Mouse (Mus musculus): ENCODE data around the gene Adar. TPM values are rescaled to one million over a fixed set of nuclear protein-coding genes. Genes with fewer than 3 reads are reported as not detected.
A peak's percentile ranks its signal among the peaks of the same experiment; 100 is the strongest.

Gene Adar
- polyA plus RNA-seq, 1 experiment: 48.3 TPM

- 74% methylated on average over 6 of the region's 6 CpGs for WGBS
- H3K4me3 ChIP-seq (replicated peaks; ENCODE audit: control insufficient read depth, low read depth, low read length): no peak overlapping the region
- H3K27ac ChIP-seq (ENCODE audit: control insufficient read depth, insufficient read depth, low read depth, low read length, poor library complexity): no peak overlapping the region
- H3K4me1 ChIP-seq (ENCODE audit: control insufficient read depth, insufficient read depth, low read length): no peaks in the 10 kb centered on the region
- TF ChIP-seq CTCF (IDR thresholded peaks at IDR 0.05; ENCODE audit: control insufficient read depth, insufficient read depth, low read length) (no peak), POLR2A (IDR thresholded peaks at IDR 0.05; ENCODE audit: borderline replicate concordance, control insufficient read depth, low read depth, low read length) (no peak)
Observed at GRCm38 (mm10) chr3:89755283-89755682, 40.5 kb downstream of the Adar start.

- TF ChIP-seq CTCF (IDR thresholded peaks at IDR 0.05; ENCODE audit: control insufficient read depth, insufficient read depth, low read length) (no peak), POLR2A (IDR thresholded peaks at IDR 0.05; ENCODE audit: borderline replicate concordance, control insufficient read depth, low read depth, low read length) (no peak)
- Histone ChIP-seq H3K4me1 (ENCODE audit: control insufficient read depth, insufficient read depth, low read length) (no peaks in the 10 kb centered on the region), H3K4me3 (replicated peaks; ENCODE audit: control insufficient read depth, low read depth, low read length) (no peak overlapping the region), H3K27ac (ENCODE audit: control insufficient read depth, insufficient read depth, low read depth, low read length, poor library complexity) (no peak overlapping the region)
- 64% methylated on average over 2 of the region's 2 CpGs for WGBS
Observed at GRCm38 (mm10) chr3:89757851-89758250, 43.0 kb downstream of the Adar start.

DNA sequence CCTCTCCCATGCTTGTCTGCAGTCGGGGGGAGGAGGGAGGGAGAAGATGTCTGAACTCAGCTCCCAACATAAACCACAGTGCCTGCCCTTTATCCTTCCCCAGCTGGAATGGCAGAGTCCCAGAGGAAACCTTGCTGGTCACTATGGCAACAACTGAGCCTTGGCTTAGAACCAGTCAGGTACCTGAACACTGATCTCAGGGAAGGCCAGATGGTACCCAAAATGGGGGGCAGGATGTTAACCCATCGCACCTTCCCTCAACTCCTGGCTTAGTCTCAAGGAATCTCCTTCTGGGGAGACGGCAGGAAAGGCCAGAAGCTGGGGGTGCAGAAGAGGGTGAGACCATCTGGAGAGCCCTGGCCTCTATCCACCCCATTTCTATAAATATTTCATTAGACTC lies 45.0 kb downstream of the Adar start:
- Histone ChIP-seq H3K27ac (ENCODE audit: control insufficient read depth, insufficient read depth, low read depth, low read length, poor library complexity) (no peak overlapping the region), H3K4me1 (ENCODE audit: control insufficient read depth, insufficient read depth, low read length) (peaks cover 1% of the 10 kb centered on the region; the same call in 1 of the 2 replicates), H3K4me3 (replicated peaks; ENCODE audit: control insufficient read depth, low read depth, low read length) (no peak overlapping the region)
- WGBS: 60% methylated on average over 3 of the region's 3 CpGs
- TF ChIP-seq POLR2A (IDR thresholded peaks at IDR 0.05; ENCODE audit: borderline replicate concordance, control insufficient read depth, low read depth, low read length) (no peak), CTCF (IDR thresholded peaks at IDR 0.05; ENCODE audit: control insufficient read depth, insufficient read depth, low read length) (no peak)

GRCm38 (mm10) chr3:89764119-89764724 lies 49.4 kb downstream of the Adar start, which contains the start of gene Chrnb2:
Gene Chrnb2 (minus strand): TSS chr3:89764632.
- Histone ChIP-seq H3K27ac (ENCODE audit: control insufficient read depth, insufficient read depth, low read depth, low read length, poor library complexity) (no peak within 1 kb of the TSS), H3K4me1 (ENCODE audit: control insufficient read depth, insufficient read depth, low read length) (peaks cover 1% of the 10 kb centered on the region; the same call in 1 of the 2 replicates), H3K4me3 (replicated peaks; ENCODE audit: control insufficient read depth, low read depth, low read length) (no peak within 1 kb of the TSS)
- 3% methylated on average over 36 of the region's 36 CpGs for WGBS
- TF ChIP-seq CTCF (IDR thresholded peaks at IDR 0.05; ENCODE audit: control insufficient read depth, insufficient read depth, low read length) (peak; percentile 2; the same call in 1 of the 2 replicates), POLR2A (IDR thresholded peaks at IDR 0.05; ENCODE audit: borderline replicate concordance, control insufficient read depth, low read depth, low read length) (no peak)

DNA sequence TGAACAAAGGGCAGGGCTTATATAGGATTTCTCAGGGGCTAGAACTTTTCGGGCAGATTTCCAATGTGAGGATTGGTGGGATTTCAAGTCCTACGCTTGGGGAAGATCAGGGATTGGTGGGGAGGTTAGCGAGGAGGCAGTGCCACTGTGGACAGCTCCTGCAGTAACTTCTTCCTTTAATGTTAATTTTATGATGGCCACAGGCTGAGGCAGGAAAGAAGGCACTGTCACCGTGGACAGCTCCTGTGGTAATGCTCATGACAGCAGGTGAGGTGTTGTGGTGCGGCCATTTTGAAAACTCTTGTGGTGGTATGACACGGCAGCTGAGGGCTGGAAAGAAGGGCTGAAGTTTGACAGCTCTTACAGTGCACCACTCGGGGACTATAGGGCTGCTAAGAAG lies 54.8 kb downstream of the Adar start:
- TF ChIP-seq POLR2A (IDR thresholded peaks at IDR 0.05; ENCODE audit: borderline replicate concordance, control insufficient read depth, low read depth, low read length): no peak
- TF ChIP-seq CTCF (IDR thresholded peaks at IDR 0.05; ENCODE audit: control insufficient read depth, insufficient read depth, low read length): no peak
- peaks cover 3% of the 10 kb centered on the region; the same call in 1 of the 2 replicates for H3K4me1 ChIP-seq (ENCODE audit: control insufficient read depth, insufficient read depth, low read length)
- H3K4me3 ChIP-seq (replicated peaks; ENCODE audit: control insufficient read depth, low read depth, low read length): no peak overlapping the region
- no peak overlapping the region for H3K27ac ChIP-seq (ENCODE audit: control insufficient read depth, insufficient read depth, low read depth, low read length, poor library complexity)
- WGBS: 72% methylated on average over 7 of the region's 7 CpGs

DNA sequence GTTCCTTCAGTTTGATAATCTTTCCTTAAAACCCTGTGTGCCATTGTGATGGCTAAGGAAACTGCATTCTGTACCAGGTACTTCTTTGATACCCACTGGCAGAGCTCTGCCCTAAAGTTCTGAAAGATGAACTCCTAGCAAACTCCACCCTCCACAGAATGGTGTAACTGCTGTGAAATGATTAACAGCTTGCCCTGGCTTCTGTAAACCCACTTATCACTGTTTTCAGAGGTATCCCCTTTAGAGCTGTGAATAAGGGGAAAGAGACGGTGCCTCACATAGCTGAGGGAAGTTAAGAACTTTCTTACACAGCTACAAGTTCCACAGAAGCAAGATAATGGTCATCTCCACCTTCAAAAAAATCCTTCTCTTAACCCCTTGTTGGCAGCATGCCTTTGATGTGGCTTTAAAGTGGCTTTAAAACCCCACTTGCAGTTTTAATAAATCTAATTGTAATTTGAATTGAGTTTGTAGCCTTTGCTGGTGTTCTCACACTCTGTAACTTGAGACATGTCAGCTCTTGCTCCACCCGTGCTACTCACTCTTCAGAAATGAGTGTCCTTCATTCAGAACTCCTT lies 55.7 kb downstream of the Adar start:
- no peak overlapping the region for H3K27ac ChIP-seq (ENCODE audit: control insufficient read depth, insufficient read depth, low read depth, low read length, poor library complexity)
- TF ChIP-seq POLR2A (IDR thresholded peaks at IDR 0.05; ENCODE audit: borderline replicate concordance, control insufficient read depth, low read depth, low read length) (no peak), CTCF (IDR thresholded peaks at IDR 0.05; ENCODE audit: control insufficient read depth, insufficient read depth, low read length) (no peak)
- peaks cover 4% of the 10 kb centered on the region; the same call in 1 of the 2 replicates for H3K4me1 ChIP-seq (ENCODE audit: control insufficient read depth, insufficient read depth, low read length)
- no peak overlapping the region for H3K4me3 ChIP-seq (replicated peaks; ENCODE audit: control insufficient read depth, low read depth, low read length)
- WGBS: 64% methylated on average over 2 of the region's 2 CpGs

- Histone ChIP-seq H3K4me1 (ENCODE audit: control insufficient read depth, insufficient read depth, low read length) (peaks cover 4% of the 10 kb centered on the region; the same call in 1 of the 2 replicates), H3K27ac (ENCODE audit: control insufficient read depth, insufficient read depth, low read depth, low read length, poor library complexity) (peak overlapping the region; percentile 80), H3K4me3 (replicated peaks; ENCODE audit: control insufficient read depth, low read depth, low read length) (peak overlapping the region; percentile 54)
- WGBS: 1% methylated on average over 17 of the region's 17 CpGs
- peak; percentile 97 for TF ChIP-seq CTCF (IDR thresholded peaks at IDR 0.05; ENCODE audit: control insufficient read depth, insufficient read depth, low read length)
- TF ChIP-seq POLR2A (IDR thresholded peaks at IDR 0.05; ENCODE audit: borderline replicate concordance, control insufficient read depth, low read depth, low read length): no peak
Observed at GRCm38 (mm10) chr3:89772588-89772967, 57.8 kb downstream of the Adar start.

GRCm38 (mm10) chr3:89772968-89773709 lies 58.3 kb downstream of the Adar start, which contains the start of gene Ube2q1:
Gene Ube2q1 (plus strand): TSS chr3:89773616.
- 1% methylated on average over 87 of the region's 90 CpGs for WGBS
- Histone ChIP-seq H3K4me1 (ENCODE audit: control insufficient read depth, insufficient read depth, low read length) (peaks cover 4% of the 10 kb centered on the region; the same call in 1 of the 2 replicates), H3K4me3 (replicated peaks; ENCODE audit: control insufficient read depth, low read depth, low read length) (peak within 1 kb of the TSS; percentile 84), H3K27ac (ENCODE audit: control insufficient read depth, insufficient read depth, low read depth, low read length, poor library complexity) (peak within 1 kb of the TSS; percentile 80)
- no peak for TF ChIP-seq CTCF (IDR thresholded peaks at IDR 0.05; ENCODE audit: control insufficient read depth, insufficient read depth, low read length)
- peak; percentile 54; the same call in 1 of the 2 replicates for TF ChIP-seq POLR2A (IDR thresholded peaks at IDR 0.05; ENCODE audit: borderline replicate concordance, control insufficient read depth, low read depth, low read length)
